Mouse (Mus musculus) cerebellum, adult (tissue): ENCODE measurements around the gene Ccdc149.
A peak's percentile ranks its signal among the peaks of the same experiment; 100 is the strongest.

Experiments used
- ATAC-seq: cut with Nextera tagmentation; 2 replicates; pipeline ENCODE4 v1.9.2; 2017; ENCODE audit warnings: mild to moderate bottlenecking, moderate library complexity, mixed read lengths; ENCODE audit not compliant: insufficient number of reproducible peaks, low FRiP score, low TSS enrichment

The Ccdc149 gene

GRCm38 (mm10) chr5:52470991-52471801 lies at the start of gene Ccdc149:
TSS of gene Ccdc149 (minus strand) at chr5:52471521.
- peak; percentile 93 for ATAC-seq

GRCm38 (mm10) chr5:52519921-52520320 lies 48.6 kb upstream of the Ccdc149 start:
- no peak for ATAC-seq

- ATAC-seq, result 0 out of 2 replicates have a peak, but pooled peaks have one; percentile 45
These were observed 44.8 kb upstream of the Ccdc149 start for GRCm38 (mm10) chr5:52516072-52516476.

- peak; percentile 65 for ATAC-seq
These were observed 44.1 kb upstream of the Ccdc149 start for GRCm38 (mm10) chr5:52515246-52516021.

GRCm38 (mm10) chr5:52511089-52511488 lies 39.8 kb upstream of the Ccdc149 start:
- ATAC-seq, result no peak

GRCm38 (mm10) chr5:52509416-52509815 lies 38.1 kb upstream of the Ccdc149 start:
- ATAC-seq, result no peak

GRCm38 (mm10) chr5:52504666-52505065 lies 33.3 kb upstream of the Ccdc149 start:
- no peak for ATAC-seq

GRCm38 (mm10) chr5:52504148-52504547 lies 32.8 kb upstream of the Ccdc149 start:
- no peak for ATAC-seq

- no peak for ATAC-seq
These were observed 24.4 kb upstream of the Ccdc149 start for GRCm38 (mm10) chr5:52495671-52496070.

GRCm38 (mm10) chr5:52491496-52491895 lies 20.2 kb upstream of the Ccdc149 start:
- no peak for ATAC-seq

GRCm38 (mm10) chr5:52487559-52488430 lies 16.5 kb upstream of the Ccdc149 start:
- no peak for ATAC-seq

GRCm38 (mm10) chr5:52476826-52477225 lies 5.5 kb upstream of the Ccdc149 start:
- ATAC-seq, result no peak

- peak; percentile 56 for ATAC-seq
These were observed 5.0 kb upstream of the Ccdc149 start for GRCm38 (mm10) chr5:52476292-52476701.

GRCm38 (mm10) chr5:52473988-52474387 lies 2.7 kb upstream of the Ccdc149 start:
- no peak for ATAC-seq

- no peak for ATAC-seq
These were observed 770 bp downstream of the Ccdc149 start for GRCm38 (mm10) chr5:52470551-52470950.

- ATAC-seq, result no peak
These were observed 3.5 kb downstream of the Ccdc149 start for GRCm38 (mm10) chr5:52467841-52468240.

GRCm38 (mm10) chr5:52462447-52462846 lies 8.9 kb downstream of the Ccdc149 start:
- ATAC-seq, result no peak

- no peak for ATAC-seq
These were observed 9.7 kb downstream of the Ccdc149 start for GRCm38 (mm10) chr5:52461434-52462124.

- ATAC-seq, result no peak
These were observed 12.0 kb downstream of the Ccdc149 start for GRCm38 (mm10) chr5:52459308-52459707.

GRCm38 (mm10) chr5:52457154-52457553 lies 14.2 kb downstream of the Ccdc149 start:
- no peak for ATAC-seq
